Mouse (Mus musculus) midbrain, embryonic 15.5 days (tissue): ENCODE measurements at regions not wholly inside any gene's neighbourhood (a gene's known extent, or its start where the extent isn't known, plus 50 kb on each side); places are given as distances from the start of the nearest gene placed in this dataset.

Source experiments
- ATAC-seq: fragments of 200-750 bp; cut with Nextera tagmentation; replicated peaks from 2 replicates; pipeline ENCODE4 v1.8.0; 2017; ENCODE audit warnings: moderate TSS enrichment
- H3K27ac ChIP-seq: fragments of 300-500 bp; sonication (generic); 2 replicates; pipeline ENCODE4 v1.5.1; 2015; ENCODE audit warnings: mild to moderate bottlenecking, inconsistent platforms
- H3K27me3 ChIP-seq: fragments of 300-500 bp; sonication (generic); replicated peaks from 2 replicates; pipeline ENCODE4 v1.6.1; 2015; ENCODE audit warnings: inconsistent platforms
- H3K36me3 ChIP-seq: fragments of 300-500 bp; sonication (generic); replicated peaks from 2 replicates; pipeline ENCODE4 v1.6.1; 2015; ENCODE audit warnings: inconsistent platforms
- H3K4me1 ChIP-seq: fragments of 300-500 bp; sonication (generic); 2 replicates; pipeline ENCODE4 v1.6.1; 2015; ENCODE audit warnings: inconsistent platforms
- H3K4me2 ChIP-seq: fragments of 300-500 bp; sonication (generic); 2 replicates; pipeline ENCODE4 v1.6.1; 2015; ENCODE audit warnings: inconsistent platforms, mild to moderate bottlenecking, moderate library complexity
- H3K4me3 ChIP-seq: fragments of 300-500 bp; sonication (generic); 2 replicates; pipeline ENCODE4 v1.5.1; 2015; ENCODE audit warnings: mild to moderate bottlenecking, inconsistent platforms
- H3K9ac ChIP-seq: fragments of 300-500 bp; sonication (generic); 2 replicates; pipeline ENCODE4 v1.6.1; 2015; ENCODE audit warnings: mild to moderate bottlenecking, inconsistent platforms
- H3K9me3 ChIP-seq: fragments of 300-500 bp; sonication (generic); 2 replicates; pipeline ENCODE4 v1.6.1; 2016; ENCODE audit warnings: inconsistent platforms
- WGBS: fragments of 180-500 bp; shearing (Covaris S2); methylation state at CpG from one replicate; pipeline ENCODE4 v1.1.7; 2015; ENCODE audit warnings: mixed read lengths; 5-methylcytosine and 5-hydroxymethylcytosine counted together

DNA sequence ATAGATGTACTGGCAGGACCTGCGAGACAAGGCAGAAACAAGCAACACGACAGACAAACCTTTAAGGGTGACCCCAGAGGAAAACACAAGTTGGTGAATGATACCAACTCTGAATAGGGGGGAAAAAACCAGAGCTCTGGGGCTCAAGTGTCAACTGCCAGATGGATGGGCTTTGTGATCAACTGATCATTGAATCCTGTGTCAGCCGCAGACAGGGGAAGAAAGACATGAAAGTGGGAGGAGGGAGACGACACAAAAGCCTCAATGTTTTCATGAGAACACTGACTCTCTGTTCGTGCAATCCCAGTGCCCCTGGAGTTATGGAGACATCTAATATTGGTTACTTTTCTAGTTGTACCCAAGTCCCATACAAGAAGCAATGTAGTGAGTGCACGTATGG, 593.8 kb downstream of the Tmem114 start:
- H3K36me3 ChIP-seq: no peaks in the 10 kb centered on the region
- no peaks in the 10 kb centered on the region for H3K9me3 ChIP-seq
- no peaks in the 10 kb centered on the region; the same call in 1 of the 2 replicates for H3K4me1 ChIP-seq
- no peaks in the 10 kb centered on the region for H3K27me3 ChIP-seq
- no peak overlapping the region for H3K4me3 ChIP-seq
- no peak overlapping the region for H3K4me2 ChIP-seq
- H3K9ac ChIP-seq: no peak overlapping the region
- no peak for ATAC-seq
- H3K27ac ChIP-seq: no peak overlapping the region
- WGBS: 37% methylated on average over 6 of the region's 6 CpGs

DNA sequence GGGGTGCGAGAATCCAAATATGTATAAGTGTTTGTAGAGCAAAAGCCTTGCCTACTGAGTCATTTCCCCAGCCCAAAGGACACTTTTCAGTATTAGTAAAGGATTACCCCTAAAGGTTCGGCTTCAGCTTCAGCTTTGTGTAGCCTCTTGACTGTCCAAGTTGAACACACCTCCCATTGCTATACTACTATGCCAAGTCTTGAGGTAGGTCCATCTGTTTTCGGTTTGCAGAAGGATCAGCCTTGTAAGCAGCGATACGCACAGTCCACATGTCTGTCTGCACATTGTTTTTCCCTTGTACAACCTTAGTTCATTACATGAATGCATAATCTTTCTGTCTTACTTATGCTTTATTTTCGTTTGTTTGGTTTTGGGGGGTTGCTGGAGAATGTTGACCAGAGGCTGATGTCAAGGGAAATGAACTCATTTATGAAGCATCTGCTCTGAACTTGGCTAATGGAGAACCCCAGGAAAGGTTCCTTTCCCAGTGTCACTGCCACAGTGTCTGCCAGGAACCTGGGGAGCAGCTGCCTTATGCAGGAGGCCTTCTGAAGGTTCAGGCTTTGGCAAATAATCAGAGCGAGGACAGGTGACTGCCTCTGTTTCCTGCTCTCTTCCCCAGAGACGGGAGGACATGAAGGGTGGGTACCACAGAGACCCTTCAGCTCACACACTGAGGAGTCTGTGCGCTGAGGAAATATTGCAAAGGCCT, 594.8 kb downstream of the Tmem114 start:
- no peak overlapping the region for H3K27ac ChIP-seq
- WGBS: 91% methylated on average over 9 of the region's 9 CpGs
- ATAC-seq: no peak

DNA sequence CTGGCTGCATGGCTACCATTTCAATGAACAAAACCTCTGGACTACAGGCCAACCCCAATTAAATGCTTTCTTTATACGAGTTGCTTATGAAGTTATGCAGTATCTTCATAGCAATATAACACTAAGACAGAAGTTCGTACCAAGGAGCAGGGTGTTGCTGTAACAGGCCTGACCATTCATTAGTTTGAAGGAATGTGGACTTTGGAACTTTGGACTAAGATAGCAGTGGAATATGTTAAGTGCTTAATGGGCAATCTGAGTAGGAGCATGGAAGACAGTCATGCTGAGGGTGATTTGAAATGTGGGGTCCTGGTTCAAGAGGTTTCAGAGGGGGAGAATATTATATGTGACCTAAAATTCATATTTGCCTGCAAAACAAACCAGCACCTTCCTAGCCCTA, 623.8 kb downstream of the Tmem114 start:
- H3K4me2 ChIP-seq: no peak overlapping the region
- no peaks in the 10 kb centered on the region for H3K27me3 ChIP-seq
- 81% methylated on average over 2 of the region's 2 CpGs for WGBS
- H3K27ac ChIP-seq: no peak overlapping the region
- H3K9me3 ChIP-seq: no peaks in the 10 kb centered on the region
- no peaks in the 10 kb centered on the region for H3K36me3 ChIP-seq
- H3K4me1 ChIP-seq: 0 out of 2 replicates have a peak, but pooled peaks cover 4% of the 10 kb centered on the region
- ATAC-seq: no peak
- H3K9ac ChIP-seq: no peak overlapping the region
- no peak overlapping the region for H3K4me3 ChIP-seq

More for the DNA sequence above, 594.8 kb downstream of the Tmem114 start:
- H3K4me3 ChIP-seq: no peak overlapping the region
- no peaks in the 10 kb centered on the region for H3K27me3 ChIP-seq
- H3K4me1 ChIP-seq: no peaks in the 10 kb centered on the region; the same call in 1 of the 2 replicates
- no peaks in the 10 kb centered on the region for H3K9me3 ChIP-seq
- H3K9ac ChIP-seq: no peak overlapping the region
- H3K36me3 ChIP-seq: no peaks in the 10 kb centered on the region
- H3K4me2 ChIP-seq: no peak overlapping the region

DNA sequence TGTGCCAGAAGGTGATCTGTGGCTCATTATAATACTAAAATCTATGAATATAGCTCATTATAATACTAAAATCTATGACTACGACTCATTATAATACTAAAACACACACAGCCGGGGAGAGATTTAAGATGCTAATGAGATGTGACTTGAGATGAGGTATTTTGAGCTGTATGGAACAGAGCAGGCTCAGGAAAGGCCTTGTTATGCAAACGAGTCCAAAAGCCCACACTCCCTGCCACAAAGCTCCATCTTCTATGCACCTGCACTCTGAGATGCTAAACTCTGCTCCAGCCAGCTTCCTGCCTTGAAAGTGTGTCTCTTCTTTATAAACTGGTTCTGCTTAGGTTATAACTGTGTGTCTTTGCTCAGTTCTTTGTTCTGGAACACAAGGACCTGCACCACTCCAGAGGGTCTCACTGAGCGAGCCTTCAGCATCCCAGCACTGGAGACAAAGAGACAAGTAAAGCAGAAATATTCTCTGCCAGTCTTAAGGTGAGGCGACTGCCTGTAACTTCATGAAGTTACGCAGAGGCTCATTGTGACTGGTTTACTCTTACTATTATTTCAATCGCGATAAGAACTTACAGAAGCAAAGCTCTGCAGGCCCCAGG, 627.7 kb downstream of the Tmem114 start:
- Histone ChIP-seq H3K27me3 (no peaks in the 10 kb centered on the region), H3K4me3 (no peak overlapping the region), H3K9ac (no peak overlapping the region), H3K9me3 (no peaks in the 10 kb centered on the region), H3K4me1 (0 out of 2 replicates have a peak, but pooled peaks cover 4% of the 10 kb centered on the region), H3K36me3 (no peaks in the 10 kb centered on the region), H3K27ac (peak overlapping the region; percentile 43; the same call in 1 of the 2 replicates), H3K4me2 (no peak overlapping the region)
- WGBS: 31% methylated on average over 8 of the region's 8 CpGs
- ATAC-seq: peak; percentile 71; the same call in 1 of the 2 replicates

DNA sequence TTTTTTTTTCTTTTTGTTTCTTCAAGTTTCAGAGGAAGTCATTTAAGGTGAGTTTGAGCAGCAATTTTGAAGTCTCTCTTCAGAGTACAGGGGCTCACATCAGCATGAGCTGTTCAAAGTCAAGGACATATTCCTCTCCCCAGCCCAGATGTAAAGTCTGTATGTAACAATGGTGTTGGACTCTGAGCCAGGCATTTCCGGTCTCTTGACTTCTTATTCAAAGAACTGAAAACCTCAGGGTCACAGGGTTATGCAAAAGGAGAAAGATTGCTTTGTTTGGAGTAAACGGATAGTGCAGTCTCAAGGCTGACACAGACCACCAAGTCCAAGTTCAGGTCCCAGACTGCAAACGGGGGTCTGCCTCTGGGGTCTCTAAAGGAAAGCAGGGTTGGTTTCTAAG, 629.4 kb downstream of the Tmem114 start:
- Histone ChIP-seq H3K36me3 (no peaks in the 10 kb centered on the region), H3K27ac (no peak overlapping the region), H3K4me1 (0 out of 2 replicates have a peak, but pooled peaks cover 4% of the 10 kb centered on the region), H3K27me3 (no peaks in the 10 kb centered on the region), H3K4me3 (no peak overlapping the region), H3K4me2 (no peak overlapping the region), H3K9me3 (no peaks in the 10 kb centered on the region), H3K9ac (no peak overlapping the region)
- no peak for ATAC-seq
- 45% methylated on average over 3 of the region's 3 CpGs for WGBS

DNA sequence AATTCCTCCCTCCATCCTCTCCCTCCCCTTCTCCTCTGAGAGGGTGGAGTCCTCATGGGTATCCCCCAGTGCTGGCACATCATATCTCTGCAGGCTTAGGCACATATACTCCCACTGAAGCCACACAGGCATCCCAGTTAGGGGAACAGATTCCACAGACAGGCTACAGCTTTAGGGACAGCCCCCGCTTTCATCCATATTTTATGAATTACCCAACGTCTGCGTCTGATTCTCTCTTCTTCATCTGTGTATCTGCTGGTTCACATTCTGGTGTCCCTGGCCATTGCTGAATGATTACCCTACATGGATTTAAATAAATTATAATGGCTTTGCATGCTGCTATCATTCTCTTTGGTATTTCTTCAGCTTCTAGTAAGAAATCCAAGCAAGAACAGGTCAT, 632.4 kb downstream of the Tmem114 start:
- WGBS: 71% methylated on average over 3 of the region's 3 CpGs
- ATAC-seq: no peak
- Histone ChIP-seq H3K27me3 (no peaks in the 10 kb centered on the region), H3K4me1 (0 out of 2 replicates have a peak, but pooled peaks cover 3% of the 10 kb centered on the region), H3K4me2 (no peak overlapping the region), H3K9ac (no peak overlapping the region), H3K27ac (no peak overlapping the region), H3K36me3 (no peaks in the 10 kb centered on the region), H3K9me3 (no peaks in the 10 kb centered on the region), H3K4me3 (no peak overlapping the region)

DNA sequence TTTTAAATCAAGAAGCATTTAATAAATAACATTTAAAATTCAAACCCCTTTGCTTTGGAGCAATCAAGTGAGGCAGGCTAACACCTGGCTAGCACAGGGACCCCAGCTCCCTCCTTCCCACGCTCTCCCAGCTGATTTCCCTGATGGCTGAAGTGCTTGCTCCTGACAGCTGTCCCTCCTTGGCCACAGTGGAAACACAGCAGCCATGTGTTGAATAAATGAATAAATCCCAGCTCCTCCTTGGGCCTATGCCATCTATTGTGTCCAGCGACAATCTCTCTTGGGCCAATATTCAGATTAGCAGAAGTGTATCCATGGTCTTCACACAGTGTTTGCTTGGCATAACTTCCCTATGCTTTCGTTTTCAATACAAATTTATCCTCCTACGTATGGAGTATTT, 634.7 kb downstream of the Tmem114 start:
- Histone ChIP-seq H3K27ac (no peak overlapping the region), H3K4me2 (no peak overlapping the region), H3K9me3 (no peaks in the 10 kb centered on the region), H3K4me1 (0 out of 2 replicates have a peak, but pooled peaks cover 3% of the 10 kb centered on the region), H3K36me3 (no peaks in the 10 kb centered on the region), H3K4me3 (no peak overlapping the region), H3K27me3 (no peaks in the 10 kb centered on the region), H3K9ac (no peak overlapping the region)
- peak; percentile 76 for ATAC-seq
- WGBS: 36% methylated on average over 4 of the region's 4 CpGs

DNA sequence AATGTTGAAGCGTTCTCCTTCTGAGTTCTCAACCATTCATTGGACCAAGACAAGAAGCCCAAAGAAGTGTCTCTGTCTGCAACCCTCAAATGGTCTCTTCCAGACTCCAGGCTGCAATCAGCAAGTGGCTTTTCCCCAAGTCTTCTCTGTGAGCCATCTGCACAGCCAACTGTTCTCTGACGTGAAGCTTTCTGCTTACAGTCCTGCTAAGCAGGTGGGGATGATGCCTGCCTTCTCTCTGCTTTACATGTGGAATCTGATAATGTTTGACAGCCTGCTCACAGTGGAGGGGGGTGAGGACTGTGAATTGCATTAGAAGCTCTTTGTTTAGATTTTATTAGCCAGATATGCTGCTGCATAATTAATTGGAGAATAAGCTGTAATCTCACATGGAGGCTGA, 636.7 kb downstream of the Tmem114 start:
- WGBS: 57% methylated on average over 2 of the region's 2 CpGs
- no peak overlapping the region for H3K4me3 ChIP-seq
- H3K9ac ChIP-seq: no peak overlapping the region
- no peak overlapping the region for H3K4me2 ChIP-seq
- no peaks in the 10 kb centered on the region for H3K27me3 ChIP-seq
- no peaks in the 10 kb centered on the region for H3K36me3 ChIP-seq
- no peaks in the 10 kb centered on the region for H3K9me3 ChIP-seq
- no peak for ATAC-seq
- H3K4me1 ChIP-seq: 0 out of 2 replicates have a peak, but pooled peaks cover 3% of the 10 kb centered on the region
- H3K27ac ChIP-seq: 0 out of 2 replicates have a peak overlapping the region, but pooled peaks have one; percentile 15

DNA sequence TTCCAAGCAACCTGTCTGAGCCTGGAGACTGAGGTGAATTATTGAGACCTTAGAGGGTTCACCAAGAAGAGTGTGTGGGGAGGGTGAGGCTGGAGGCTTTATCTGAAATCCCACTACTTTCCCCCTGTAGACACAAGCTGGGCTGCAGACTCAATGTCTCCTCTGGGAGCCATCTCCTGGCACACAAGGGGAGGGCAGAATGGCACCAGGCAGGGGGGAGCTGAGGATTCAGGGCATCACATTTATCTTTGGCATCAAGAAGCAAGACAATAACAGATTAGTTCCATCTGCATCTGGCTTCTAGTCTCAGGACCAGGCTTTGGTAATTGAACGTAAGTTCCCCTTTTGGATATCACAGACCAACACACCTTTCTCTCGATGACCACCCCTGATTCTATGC, 643.4 kb downstream of the Tmem114 start:
- WGBS: 93% methylated on average over 2 of the region's 2 CpGs
- Histone ChIP-seq H3K9me3 (no peaks in the 10 kb centered on the region), H3K4me3 (no peak overlapping the region), H3K27ac (no peak overlapping the region), H3K4me1 (no peaks in the 10 kb centered on the region), H3K9ac (no peak overlapping the region), H3K27me3 (no peaks in the 10 kb centered on the region), H3K4me2 (no peak overlapping the region), H3K36me3 (no peaks in the 10 kb centered on the region)
- ATAC-seq: no peak

DNA sequence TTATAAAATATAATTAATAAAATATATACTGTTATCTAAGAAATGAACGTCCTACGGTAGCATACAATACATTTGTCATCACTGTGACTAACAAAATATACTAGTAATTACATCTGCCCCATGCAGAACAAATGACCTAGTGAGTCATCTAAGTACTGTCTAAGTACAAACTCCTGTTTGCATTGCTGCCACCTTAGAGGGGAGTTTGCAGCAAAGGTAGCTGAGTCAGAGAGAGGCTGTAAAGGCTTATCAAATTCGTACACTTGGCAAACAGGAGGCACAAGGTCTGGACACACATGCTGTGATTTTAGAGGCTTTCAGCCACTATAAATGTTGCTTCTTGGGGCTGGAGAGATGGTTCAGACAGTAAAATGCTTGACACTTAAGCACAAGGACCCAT, 649.3 kb downstream of the Tmem114 start:
- no peak overlapping the region for H3K4me3 ChIP-seq
- H3K27me3 ChIP-seq: no peaks in the 10 kb centered on the region
- H3K9me3 ChIP-seq: no peaks in the 10 kb centered on the region
- H3K27ac ChIP-seq: no peak overlapping the region
- no peak overlapping the region for H3K4me2 ChIP-seq
- H3K36me3 ChIP-seq: no peaks in the 10 kb centered on the region
- no peaks in the 10 kb centered on the region for H3K4me1 ChIP-seq
- no peak for ATAC-seq
- no peak overlapping the region for H3K9ac ChIP-seq
- WGBS: 93% methylated on average over 3 of the region's 3 CpGs

DNA sequence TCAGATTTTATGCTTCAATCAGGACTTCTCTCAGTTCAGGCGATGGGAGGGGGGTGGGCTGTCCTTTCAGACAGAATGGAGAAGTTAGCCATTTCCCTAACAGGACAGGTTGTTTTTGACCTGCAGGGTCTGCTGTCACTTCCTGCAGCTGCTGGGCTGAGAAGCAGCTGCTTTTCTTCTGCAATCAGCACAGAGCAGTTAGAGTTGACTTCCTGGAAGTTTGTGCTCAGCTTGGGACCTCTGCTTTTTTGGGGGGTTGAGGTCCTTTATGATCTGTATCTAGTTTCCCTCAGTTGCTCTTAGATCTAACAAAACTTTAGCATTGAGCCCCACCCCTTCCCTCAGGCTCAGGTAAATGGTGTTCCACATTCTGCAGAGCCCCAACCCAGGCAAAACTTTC, 656.5 kb downstream of the Tmem114 start:
- no peak overlapping the region for H3K27ac ChIP-seq
- no peak overlapping the region for H3K9ac ChIP-seq
- no peak overlapping the region for H3K4me2 ChIP-seq
- no peaks in the 10 kb centered on the region for H3K36me3 ChIP-seq
- no peak for ATAC-seq
- no peaks in the 10 kb centered on the region for H3K9me3 ChIP-seq
- no peaks in the 10 kb centered on the region for H3K27me3 ChIP-seq
- H3K4me1 ChIP-seq: no peaks in the 10 kb centered on the region
- WGBS: 81% methylated on average over 1 of the region's 1 CpGs
- no peak overlapping the region for H3K4me3 ChIP-seq

DNA sequence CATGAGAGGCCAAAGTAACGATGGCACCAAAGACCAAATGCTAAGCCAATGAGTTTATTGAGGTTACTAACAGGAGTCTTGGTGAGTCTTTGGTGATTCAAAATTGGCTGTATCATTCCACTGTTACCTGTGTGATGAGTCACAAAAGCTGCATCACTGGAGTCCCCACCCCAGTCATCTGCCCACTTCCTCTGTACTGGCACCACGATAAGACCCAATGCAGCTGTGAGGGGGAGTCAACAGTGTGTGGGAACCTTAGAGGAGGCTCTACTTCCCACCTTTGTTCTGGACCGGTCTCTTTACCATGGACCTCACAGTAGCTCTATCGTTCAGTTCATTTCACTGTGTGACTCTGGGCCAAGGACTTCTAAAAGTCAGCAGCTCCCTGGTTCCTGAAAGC, 657.2 kb downstream of the Tmem114 start:
- no peak overlapping the region for H3K4me2 ChIP-seq
- H3K9ac ChIP-seq: no peak overlapping the region
- 92% methylated on average over 4 of the region's 4 CpGs for WGBS
- H3K36me3 ChIP-seq: no peaks in the 10 kb centered on the region
- ATAC-seq: no peak
- no peaks in the 10 kb centered on the region for H3K9me3 ChIP-seq
- H3K4me1 ChIP-seq: no peaks in the 10 kb centered on the region
- H3K27ac ChIP-seq: no peak overlapping the region
- H3K4me3 ChIP-seq: no peak overlapping the region
- no peaks in the 10 kb centered on the region for H3K27me3 ChIP-seq

DNA sequence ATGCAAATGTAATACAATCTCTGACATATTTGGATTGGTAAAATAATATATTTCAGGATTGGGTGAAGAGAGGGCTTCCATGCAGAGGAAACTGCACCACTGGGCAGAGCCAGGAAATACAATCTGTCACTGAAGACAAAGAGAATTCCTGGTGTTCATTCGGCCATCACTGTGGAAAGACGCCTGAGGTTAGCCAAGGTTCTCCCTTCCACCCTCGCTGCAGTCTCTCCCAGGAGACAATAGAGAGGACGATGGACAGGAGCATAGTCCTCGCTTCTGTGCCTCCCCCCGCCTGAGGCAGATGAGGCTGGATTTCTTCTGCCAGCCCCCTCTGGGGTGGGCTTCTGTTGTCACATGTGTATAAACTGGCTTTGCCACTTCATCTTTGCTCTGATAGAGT, 660.6 kb downstream of the Tmem114 start:
- Histone ChIP-seq H3K36me3 (no peaks in the 10 kb centered on the region), H3K4me2 (no peak overlapping the region), H3K9me3 (no peaks in the 10 kb centered on the region), H3K27ac (peak overlapping the region; percentile 36; the same call in 1 of the 2 replicates), H3K4me3 (no peak overlapping the region), H3K27me3 (no peaks in the 10 kb centered on the region), H3K9ac (no peak overlapping the region), H3K4me1 (no peaks in the 10 kb centered on the region)
- no peak for ATAC-seq
- WGBS: 12% methylated on average over 6 of the region's 6 CpGs
